Mouse (Mus musculus) thymus, postnatal 14 days (tissue): ENCODE measurements around the gene Tex13c3.
"Not testable (repeated sequence)": the region's sequence is repeated elsewhere in the genome, so short reads cannot be mapped to it uniquely, and the experiment has no call there.

Source experiments
- DNase-seq: peaks from one replicate; pipeline ENCODE4 v3.0.0; 2021

The Tex13c3 gene

GRCm38 (mm10) chrX:19481219-19481618 lies at the start of gene Tex13c3:
Gene Tex13c3 (minus strand): TSS chrX:19481319.
- not testable (repeated sequence) for DNase-seq

GRCm38 (mm10) chrX:19489731-19490130 lies 8.6 kb upstream of the Tex13c3 start:
- no peak for DNase-seq
